Mouse (Mus musculus) G1E-ER4 (cell line): ENCODE results near the gene Usp21. TPM values are rescaled to one million over a fixed set of nuclear protein-coding genes. Genes with fewer than 3 reads are reported as not detected.

Source experiments
- GATA1 ChIP-seq: IDR thresholded peaks from one replicate; pipeline ENCODE4 v1.8.0; 2012; ENCODE audit warnings: low read length, inconsistent platforms
- polyA plus RNA-seq: library from polyadenylated mRNA; stranded (reverse); fragments of >175 nt; gene quantifications from 2 replicates; pipeline ENCODE4 v1.2.3, GENCODE M21; 2012

Gene Usp21
- polyA plus RNA-seq, 1 experiment = 49.8 TPM

GRCm38 (mm10) chr1:171239992-171240744 lies 47.6 kb downstream of the Usp21 start:
- no peak for TF ChIP-seq GATA1

- no peak for TF ChIP-seq GATA1
Measured at GRCm38 (mm10) chr1:171238463-171238862, 49.3 kb downstream of the Usp21 start.

GRCm38 (mm10) chr1:171237438-171237837 lies 50.4 kb downstream of the Usp21 start:
- no peak for TF ChIP-seq GATA1

- no peak for TF ChIP-seq GATA1
Measured at GRCm38 (mm10) chr1:171235791-171236190, 52.0 kb downstream of the Usp21 start.

- no peak for TF ChIP-seq GATA1
Measured at GRCm38 (mm10) chr1:171234538-171234937, 53.3 kb downstream of the Usp21 start.

GRCm38 (mm10) chr1:171234126-171234525 lies 53.7 kb downstream of the Usp21 start, which contains the start of gene Fcer1g:
Gene Fcer1g, minus strand, starts transcription at chr1:171234365.
- no peak for TF ChIP-seq GATA1

- no peak for TF ChIP-seq GATA1
Measured at GRCm38 (mm10) chr1:171232800-171233730, 54.7 kb downstream of the Usp21 start.

GRCm38 (mm10) chr1:171232348-171232747 lies 55.4 kb downstream of the Usp21 start:
- no peak for TF ChIP-seq GATA1

Other genes with a start within 250 kb of the Usp21 start
- gene Fcgr3, start 223.1 kb downstream of the Usp21 start, polyA plus RNA-seq = 0.04 and 0.13 TPM in 2 replicates
- 0.67 and 1.5 TPM in 2 replicates for gene Cfap126, start 174.1 kb downstream of the Usp21 start, polyA plus RNA-seq
- 51.9 and 128 TPM in 2 replicates for gene Sdhc, start 137.4 kb downstream of the Usp21 start, polyA plus RNA-seq
- gene Mpz, start 137.3 kb downstream of the Usp21 start, polyA plus RNA-seq = 0.14 TPM in 1 of 2 replicates, not detected in the other
- gene Pcp4l1, start 91.7 kb downstream of the Usp21 start, polyA plus RNA-seq = not detected in 2 replicates
- 0.40 and 0.42 TPM in 2 replicates for gene Nr1i3, start 74.0 kb downstream of the Usp21 start, polyA plus RNA-seq
- 50.2 and 61.5 TPM in 2 replicates for gene Tomm40l, start 65.5 kb downstream of the Usp21 start, polyA plus RNA-seq
- gene Apoa2, start 62.9 kb downstream of the Usp21 start, polyA plus RNA-seq = not detected in 2 replicates
- gene Fcer1g, start 53.6 kb downstream of the Usp21 start, polyA plus RNA-seq = not detected in 2 replicates
- gene Adamts4, start 37.6 kb downstream of the Usp21 start, polyA plus RNA-seq = 0.09 TPM in 2 replicates
- gene Ndufs2, start 36.6 kb downstream of the Usp21 start, polyA plus RNA-seq = 40.4 and 106 TPM in 2 replicates
- 26.9 and 32.7 TPM in 2 replicates for gene B4galt3, start 17.7 kb downstream of the Usp21 start, polyA plus RNA-seq
- 38.6 and 45.3 TPM in 2 replicates for gene Ppox, start 6.8 kb downstream of the Usp21 start, polyA plus RNA-seq
- gene Ufc1, start 7.0 kb upstream of the Usp21 start, polyA plus RNA-seq = 51.5 and 62.9 TPM in 2 replicates
- gene Dedd, start 41.2 kb upstream of the Usp21 start, polyA plus RNA-seq = 25.2 and 28.3 TPM in 2 replicates
- 14.2 and 16.9 TPM in 2 replicates for gene Nit1, start 57.7 kb upstream of the Usp21 start, polyA plus RNA-seq
- gene Pfdn2, start 57.7 kb upstream of the Usp21 start, polyA plus RNA-seq = 19.0 and 19.9 TPM in 2 replicates
- gene Klhdc9, start 72.8 kb upstream of the Usp21 start, polyA plus RNA-seq = 0.48 and 0.63 TPM in 2 replicates
- not detected in 2 replicates for gene Nectin4, start 82.1 kb upstream of the Usp21 start, polyA plus RNA-seq
- 0.95 and 1.1 TPM in 2 replicates for gene Arhgap30, start 101.0 kb upstream of the Usp21 start, polyA plus RNA-seq
- gene Usf1, start 123.3 kb upstream of the Usp21 start, polyA plus RNA-seq = 35.2 and 37.5 TPM in 2 replicates
- gene Tstd1, start 130.9 kb upstream of the Usp21 start, polyA plus RNA-seq = 0.22 TPM in 1 of 2 replicates, not detected in the other
- not detected in 2 replicates for gene F11r, start 149.5 kb upstream of the Usp21 start, polyA plus RNA-seq
- gene Alyref2, start 215.5 kb upstream of the Usp21 start, polyA plus RNA-seq = 12.2 and 15.6 TPM in 2 replicates
- not detected in 2 replicates for gene Itln1, start 247.3 kb upstream of the Usp21 start, polyA plus RNA-seq